Mouse (Mus musculus): ENCODE data around the gene Crybg1. TPM values are rescaled to one million over a fixed set of nuclear protein-coding genes. Genes with fewer than 3 reads are reported as not detected.

Crybg1 gene
- polyA plus RNA-seq, 1 experiment from 2014 or later: 25.5 TPM

GRCm38 (mm10) chr10:44043630-44044029 lies 105.0 kb downstream of the Crybg1 start:
- in situ Hi-C loops (cut with MboI; ENCODE audit: low pct_unique_long_range_greater_than_20kb): no loop called here
- ATAC-seq: peak; percentile 54
- H3K27me3 ChIP-seq: no peaks in the 10 kb centered on the region
- TF ChIP-seq CTCF (IDR thresholded peaks at IDR 0.05): no peak
- POLR2A ChIA-PET: interaction anchor here (0.8 kb wide), 1 partner anchor 24 kb away, joined by 3 read pairs; no protein-coding TSS in a partner anchor
- DNase-seq (ENCODE audit: low read depth, low spot score): no peak
- CTCF ChIA-PET: no interaction called here

DNA sequence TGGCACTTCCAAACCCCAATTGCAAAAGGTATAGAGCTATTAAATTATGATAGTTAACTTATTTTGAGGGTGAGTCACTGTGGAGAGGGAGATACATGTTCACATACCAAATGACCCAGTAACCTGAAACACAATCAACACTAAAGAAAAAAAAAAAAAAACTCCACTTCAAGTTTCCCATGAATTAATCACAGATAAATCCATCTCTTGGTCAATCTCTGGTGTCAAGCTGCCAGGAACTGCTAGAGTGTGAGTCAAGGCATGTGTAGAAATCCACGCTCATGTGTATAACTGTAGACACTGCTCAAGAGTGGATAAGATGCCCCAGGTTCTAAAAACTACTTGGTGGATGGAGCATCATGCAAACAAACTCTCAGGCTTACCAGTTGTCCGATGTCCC lies 109.5 kb downstream of the Crybg1 start:
- DNase-seq (ENCODE audit: low read depth, low spot score) (no peak), ATAC-seq (no peak)
- CTCF ChIA-PET: interaction anchor here (0.6 kb wide), 1 partner anchor 36 kb away, joined by 3 read pairs; no protein-coding TSS in a partner anchor
- no peaks in the 10 kb centered on the region for H3K27me3 ChIP-seq
- TF ChIP-seq CTCF (IDR thresholded peaks at IDR 0.05): no peak
- in situ Hi-C loops (cut with MboI; ENCODE audit: low pct_unique_long_range_greater_than_20kb): no loop called here
- POLR2A ChIA-PET: interaction anchor here (0.7 kb wide), 1 partner anchor 16 kb away, joined by 5 read pairs; no protein-coding TSS in a partner anchor

DNA sequence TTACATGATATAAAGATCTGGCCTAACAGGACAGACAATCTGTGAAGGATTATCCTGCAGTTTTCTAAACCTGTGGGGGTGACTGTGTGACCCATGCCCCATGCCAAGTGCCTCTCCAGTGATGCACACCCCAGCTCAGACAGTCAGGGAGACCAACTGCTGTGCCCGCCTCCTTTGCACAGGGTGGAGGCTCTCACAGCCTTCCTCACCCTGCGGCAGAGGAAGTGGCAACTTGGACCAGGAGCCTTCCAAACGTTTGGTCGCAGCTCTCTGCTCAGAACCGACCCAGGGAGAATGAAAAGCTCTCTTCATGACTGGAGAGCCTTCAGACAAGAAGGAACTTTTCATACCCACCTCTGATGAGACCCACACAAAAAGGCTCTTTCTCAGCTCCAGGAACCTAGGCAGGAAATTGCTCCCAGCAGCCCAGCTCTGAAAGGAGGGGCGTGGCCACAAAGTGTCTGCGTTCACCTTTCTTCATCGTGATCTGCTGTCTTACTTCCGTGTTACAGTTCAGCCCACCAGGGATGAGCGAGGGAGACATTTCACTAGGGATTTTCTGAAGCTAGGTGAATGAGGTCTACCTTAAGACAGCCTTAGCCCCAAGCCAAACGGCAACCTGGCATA lies 110.6 kb downstream of the Crybg1 start:
- in situ Hi-C loops (cut with MboI; ENCODE audit: low pct_unique_long_range_greater_than_20kb): no loop called here
- ATAC-seq (no peak), DNase-seq (ENCODE audit: low read depth, low spot score) (no peak)
- CTCF ChIA-PET: interaction anchor here (1.5 kb wide), 1 partner anchor 12 kb away, joined by 5 read pairs; no protein-coding TSS in a partner anchor
- POLR2A ChIA-PET: no interaction called here
- TF ChIP-seq CTCF (IDR thresholded peaks at IDR 0.05): no peak
- no peaks in the 10 kb centered on the region for H3K27me3 ChIP-seq

DNA sequence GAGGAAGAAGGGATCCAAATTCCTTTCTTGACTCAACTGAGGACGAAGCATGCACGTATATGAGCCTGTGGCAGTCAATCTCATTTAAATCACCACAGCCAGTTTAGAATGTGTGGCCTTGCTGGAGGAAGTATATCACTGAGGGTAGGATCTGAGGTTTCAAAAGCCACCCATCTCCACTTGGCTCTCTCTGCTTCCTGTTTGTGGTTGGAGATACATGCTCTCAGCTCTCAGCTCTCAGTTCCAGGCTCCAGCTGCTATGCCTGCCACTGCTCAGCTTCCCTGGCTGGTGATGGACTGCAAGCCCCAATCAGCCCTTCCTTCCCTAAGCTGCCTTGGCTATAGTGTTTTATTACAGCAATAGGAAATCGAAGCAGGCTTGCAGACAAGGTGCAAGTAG lies 119.1 kb downstream of the Crybg1 start:
- ChIA-PET CTCF (no interaction called here), POLR2A (no interaction called here)
- H3K27me3 ChIP-seq: no peaks in the 10 kb centered on the region
- ATAC-seq (no peak), DNase-seq (ENCODE audit: low read depth, low spot score) (no peak)
- no peak for TF ChIP-seq CTCF (IDR thresholded peaks at IDR 0.05)
- in situ Hi-C loops (cut with MboI; ENCODE audit: low pct_unique_long_range_greater_than_20kb): no loop called here

DNA sequence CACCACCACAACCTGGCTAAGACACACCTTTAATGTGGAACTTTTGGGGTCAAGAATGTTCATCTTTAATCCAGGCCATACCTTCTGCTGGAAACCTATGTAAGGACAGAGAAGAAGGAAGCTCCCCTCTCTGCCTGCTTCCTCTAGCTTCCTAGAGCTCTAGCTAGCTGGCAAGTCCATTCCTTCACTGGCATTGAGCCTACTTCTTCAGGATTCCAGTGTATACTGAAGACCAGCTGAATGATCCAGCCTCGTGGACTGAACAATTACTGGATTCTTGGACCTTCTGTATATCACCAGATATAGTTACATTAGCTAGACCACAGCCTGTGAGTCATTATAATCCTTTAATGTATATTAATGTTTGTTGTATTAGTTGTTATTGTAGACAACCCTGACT lies 121.4 kb downstream of the Crybg1 start:
- ATAC-seq (no peak), DNase-seq (ENCODE audit: low read depth, low spot score) (no peak)
- POLR2A ChIA-PET: no interaction called here
- no peaks in the 10 kb centered on the region for H3K27me3 ChIP-seq
- no peak for TF ChIP-seq CTCF (IDR thresholded peaks at IDR 0.05)
- CTCF ChIA-PET: interaction anchor here (1.4 kb wide), 1 partner anchor 8 kb away, joined by 4 read pairs; no protein-coding TSS in a partner anchor
- in situ Hi-C loops (cut with MboI; ENCODE audit: low pct_unique_long_range_greater_than_20kb): no loop called here

DNA sequence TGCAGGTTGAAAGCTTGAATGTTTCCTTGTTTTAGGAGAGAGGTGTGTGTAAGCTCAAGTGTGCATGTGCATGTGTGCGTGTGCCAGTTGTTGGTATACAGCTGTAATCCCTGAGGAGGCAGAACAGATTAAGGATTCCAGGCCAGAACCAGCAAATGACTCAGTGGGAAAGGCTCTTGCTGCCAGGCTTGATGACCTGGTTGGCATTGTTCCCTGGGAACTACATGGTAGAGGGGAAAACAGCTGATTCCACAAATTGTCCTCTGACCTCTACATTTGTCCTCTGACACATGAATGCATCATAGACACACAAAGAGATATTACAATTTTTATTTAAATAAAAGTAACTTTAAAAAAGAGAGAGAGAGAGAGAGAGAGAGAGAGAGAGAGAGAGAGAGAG lies 122.5 kb downstream of the Crybg1 start:
- no peaks in the 10 kb centered on the region for H3K27me3 ChIP-seq
- DNase-seq (ENCODE audit: low read depth, low spot score) (no peak), ATAC-seq (no peak)
- ChIA-PET CTCF (interaction anchor here (1.1 to 2.0 kb wide), 3 partner anchors 9 to 36 kb away, joined by 3 to 5 read pairs (median 4); no protein-coding TSS in a partner anchor), POLR2A (no interaction called here)
- TF ChIP-seq CTCF (IDR thresholded peaks at IDR 0.05): no peak
- in situ Hi-C loops (cut with MboI; ENCODE audit: low pct_unique_long_range_greater_than_20kb): no loop called here

- ChIA-PET POLR2A (interaction anchor here (0.7 kb wide), 1 partner anchor 11 kb away, joined by 4 read pairs; no protein-coding TSS in a partner anchor), CTCF (interaction anchor here (2.0 kb wide), 1 partner anchor 13 kb away, joined by 5 read pairs; no protein-coding TSS in a partner anchor)
- in situ Hi-C loops (cut with MboI; ENCODE audit: low pct_unique_long_range_greater_than_20kb): no loop called here
- TF ChIP-seq CTCF (IDR thresholded peaks at IDR 0.05): no peak
- no peaks in the 10 kb centered on the region for H3K27me3 ChIP-seq
- ATAC-seq: no peak
- no peak for DNase-seq (ENCODE audit: low read depth, low spot score)
Observed at GRCm38 (mm10) chr10:44024705-44025104, 123.9 kb downstream of the Crybg1 start.

GRCm38 (mm10) chr10:44020141-44020540 lies 128.5 kb downstream of the Crybg1 start:
- TF ChIP-seq CTCF (IDR thresholded peaks at IDR 0.05): no peak
- no peak for ATAC-seq
- CTCF ChIA-PET: no interaction called here
- no peaks in the 10 kb centered on the region for H3K27me3 ChIP-seq
- POLR2A ChIA-PET: interaction anchor here (0.6 to 1.1 kb wide), 2 partner anchors 23 to 456 kb away, joined by 3 read pairs; no protein-coding TSS in a partner anchor
- in situ Hi-C loops (cut with MboI; ENCODE audit: low pct_unique_long_range_greater_than_20kb): no loop called here
- DNase-seq (ENCODE audit: low read depth, low spot score): no peak

DNA sequence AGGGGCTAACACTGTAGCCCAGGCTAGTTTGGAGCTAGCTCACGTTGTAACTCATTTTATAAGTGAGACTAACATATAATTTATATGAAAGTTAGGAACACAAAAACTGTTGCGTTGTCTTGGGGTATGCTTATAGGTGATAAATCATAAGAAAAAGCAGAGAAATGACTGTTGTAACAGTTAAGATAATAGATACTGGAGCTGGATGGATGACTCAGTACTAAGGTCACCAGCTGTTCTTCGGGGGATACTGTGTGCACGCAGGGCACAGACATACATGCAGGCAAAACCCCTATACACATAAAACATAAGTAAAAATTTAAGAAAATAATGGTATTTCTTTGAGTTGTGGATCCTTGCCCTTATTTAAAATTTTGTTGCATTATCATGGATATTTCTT lies 130.1 kb downstream of the Crybg1 start:
- no peaks in the 10 kb centered on the region for H3K27me3 ChIP-seq
- no peak for TF ChIP-seq CTCF (IDR thresholded peaks at IDR 0.05)
- ATAC-seq: no peak
- no peak for DNase-seq (ENCODE audit: low read depth, low spot score)
- ChIA-PET POLR2A (no interaction called here), CTCF (no interaction called here)
- in situ Hi-C loops (cut with MboI; ENCODE audit: low pct_unique_long_range_greater_than_20kb): no loop called here

DNA sequence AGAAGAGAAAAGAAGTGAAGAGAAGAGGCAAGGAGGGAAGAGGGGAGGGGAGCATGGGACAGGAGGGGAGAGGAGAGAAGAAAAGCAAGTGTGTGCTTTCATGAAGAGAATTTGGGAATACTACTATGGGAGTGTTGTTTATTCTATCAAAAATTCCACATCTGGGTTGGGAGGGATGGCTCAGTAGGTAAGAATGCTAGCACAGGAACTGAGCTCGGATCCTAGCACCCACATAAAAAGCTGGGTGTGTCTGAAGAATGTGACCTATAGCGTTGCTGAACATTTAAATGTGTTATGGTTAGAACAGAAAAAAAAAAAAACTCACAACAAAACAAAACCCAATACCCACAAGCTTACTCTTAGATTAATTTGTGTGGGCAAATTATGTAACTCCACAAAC lies 133.0 kb downstream of the Crybg1 start:
- no peaks in the 10 kb centered on the region for H3K27me3 ChIP-seq
- in situ Hi-C loops (cut with MboI; ENCODE audit: low pct_unique_long_range_greater_than_20kb): no loop called here
- ATAC-seq (no peak), DNase-seq (ENCODE audit: low read depth, low spot score) (no peak)
- POLR2A ChIA-PET: interaction anchor here (0.7 kb wide), 1 partner anchor 10 kb away, joined by 3 read pairs; no protein-coding TSS in a partner anchor
- CTCF ChIA-PET: no interaction called here
- TF ChIP-seq CTCF (IDR thresholded peaks at IDR 0.05): no peak

DNA sequence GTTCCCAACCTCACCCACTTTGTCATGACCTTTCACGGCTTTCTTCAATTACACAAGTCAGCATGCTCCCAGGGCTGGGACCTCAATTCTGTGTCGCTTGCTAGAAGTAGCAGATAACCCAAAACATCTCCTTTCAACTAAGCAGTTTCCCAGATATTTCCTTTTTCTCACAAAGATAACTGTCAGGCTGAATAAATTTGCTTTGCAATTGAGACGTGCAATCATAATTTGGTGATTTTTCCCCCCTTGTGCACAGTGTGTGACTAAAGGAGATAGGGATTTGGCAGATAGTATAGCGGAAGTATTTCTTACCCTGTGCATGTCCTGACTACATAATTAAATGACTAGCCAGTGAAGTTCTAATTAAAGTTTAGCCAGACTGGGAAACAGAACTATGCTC lies 134.8 kb downstream of the Crybg1 start:
- H3K27me3 ChIP-seq: no peaks in the 10 kb centered on the region
- in situ Hi-C loops (cut with MboI; ENCODE audit: low pct_unique_long_range_greater_than_20kb): no loop called here
- DNase-seq (ENCODE audit: low read depth, low spot score): no peak
- no peak for TF ChIP-seq CTCF (IDR thresholded peaks at IDR 0.05)
- ChIA-PET POLR2A (interaction anchor here (0.6 kb wide), 1 partner anchor 11 kb away, joined by 4 read pairs; no protein-coding TSS in a partner anchor), CTCF (no interaction called here)
- ATAC-seq: no peak
